ENCODE assay signal across 10 mouse cellular contexts in the genomic region with DNA sequence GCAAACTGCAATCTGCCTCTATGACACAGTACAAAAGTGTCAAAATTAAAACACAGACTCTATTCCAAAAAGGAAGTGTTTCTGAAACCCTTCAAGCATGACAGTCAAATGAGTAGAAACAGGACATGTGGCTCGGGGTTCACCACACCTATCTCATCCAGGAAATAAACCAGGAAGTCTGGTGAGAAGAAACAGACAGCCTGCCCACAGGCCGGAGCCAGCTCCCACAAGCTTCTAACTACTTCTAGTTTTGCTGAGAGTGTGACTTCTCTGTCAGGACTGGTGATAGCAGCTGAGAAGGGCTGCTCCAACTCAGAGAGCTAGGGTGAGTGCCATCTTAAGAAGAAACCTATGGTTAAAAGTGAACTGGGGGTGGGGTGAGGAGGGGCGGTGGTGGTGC. TPM values are rescaled to one million over a fixed set of nuclear protein-coding genes. Genes with fewer than 3 reads are reported as not detected.
DNase-seq lines count a peak whose midpoint lies in the region; ATAC-seq and TF ChIP-seq lines count a peak whose summit lies in the region.
"Had no signal": no experiment of that assay in that cellular context is flagged by ENCODE, and none has a peak within 500 bp of the region (broad histone marks: within the 10 kb centered on the region; RNA-seq: fewer than 3 reads in every experiment).

No protein-coding gene starts in this region.

- intact Hi-C loops in gastrocnemius, postnatal 36 days (cut with DNase I) = no loop called here

- H3K27me3 ChIP-seq in lung, embryonic 16.5 days (ENCODE audit: control insufficient read depth, insufficient read depth, low read depth, low read length) = no peaks in the 10 kb centered on the region
- H3K27me3 ChIP-seq in liver, postnatal 0 days (ENCODE audit: insufficient read depth, low read length) = no peaks in the 10 kb centered on the region

- TF ChIP-seq EP300 in liver, postnatal 0 days (IDR thresholded peaks at IDR 0.05; ENCODE audit: low read depth) = peak; percentile 29; the same call in 1 of the 2 replicates

- no peak overlapping the region for H3K9ac ChIP-seq in lung, embryonic 16.5 days (ENCODE audit: low read length)
- H3K9ac ChIP-seq in liver, postnatal 0 days (replicated peaks) = no peak overlapping the region

- no peak for TF ChIP-seq POLR2A in lung, adult 2 months (IDR thresholded peaks at IDR 0.05; ENCODE audit: borderline replicate concordance, extremely low read depth, low read depth, low read length)
- no peak for TF ChIP-seq POLR2A in bone marrow macrophage, adult 2 months (IDR thresholded peaks at IDR 0.05; ENCODE audit: borderline replicate concordance, low read depth, low read length)

- H3K9me3 ChIP-seq in lung, embryonic 16.5 days (ENCODE audit: control insufficient read depth, low read length) = no peaks in the 10 kb centered on the region
- no peaks in the 10 kb centered on the region for H3K9me3 ChIP-seq in liver, postnatal 0 days (ENCODE audit: low read length)

- H3K4me1 ChIP-seq in lung, embryonic 16.5 days (replicated peaks; ENCODE audit: control insufficient read depth, insufficient read depth, low read length) = peaks cover 21% of the 10 kb centered on the region
- peaks cover 12% of the 10 kb centered on the region for H3K4me1 ChIP-seq in lung, adult 2 months (ENCODE audit: control insufficient read depth, insufficient read depth, low read length)
- peaks cover 41% of the 10 kb centered on the region for H3K4me1 ChIP-seq in bone marrow macrophage, adult 2 months (ENCODE audit: control insufficient read depth, insufficient read depth, low read length)
- H3K4me1 ChIP-seq in liver, postnatal 0 days (ENCODE audit: insufficient read depth) = peaks cover 30% of the 10 kb centered on the region

- H3K27ac ChIP-seq in lung, embryonic 16.5 days (ENCODE audit: low read length) = 0 out of 2 replicates have a peak overlapping the region, but pooled peaks have one; percentile 15
- peak overlapping the region; percentile 47 for H3K27ac ChIP-seq in bone marrow macrophage, adult 2 months (ENCODE audit: insufficient read depth, low read depth, low read length)
- H3K27ac ChIP-seq in liver, postnatal 0 days (ENCODE audit: low read depth) = peak overlapping the region; percentile 87
- H3K27ac ChIP-seq in layer of hippocampus, adult 2 months = no peak overlapping the region
- H3K27ac ChIP-seq: heart, adult 2 months had no signal

- 76% methylated on average over 3 of the region's 3 CpGs for WGBS in lung, embryonic 16.5 days
- 35% methylated on average over 3 of the region's 3 CpGs for WGBS in lung, adult 2 months
- WGBS in liver, postnatal 0 days (ENCODE audit: insufficient replicate concordance) = 32% methylated on average over 3 of the region's 3 CpGs

- no peak for DNase-seq in lung, adult 2 months
- DNase-seq in liver, postnatal 0 days = peak; percentile 41
- peak; percentile 26 for DNase-seq in thymus, postnatal 14 days
- no peak for DNase-seq in layer of hippocampus, adult 2 months (ENCODE audit: low spot score in 2 of 2)
- DNase-seq in gastrocnemius, postnatal 36 days = no peak
- no peak for DNase-seq in kidney, postnatal 25 days

- H3K36me3 ChIP-seq in lung, embryonic 16.5 days (ENCODE audit: control insufficient read depth, insufficient read depth, low read length) = no peaks in the 10 kb centered on the region; the same call in 1 of the 2 replicates
- H3K36me3 ChIP-seq in liver, postnatal 0 days (replicated peaks; ENCODE audit: insufficient read depth, low read length) = peaks cover 6% of the 10 kb centered on the region

- TF ChIP-seq CTCF in lung, adult 2 months (IDR thresholded peaks at IDR 0.05; ENCODE audit: insufficient read depth, low read length) = no peak
- no peak for TF ChIP-seq CTCF in bone marrow macrophage, adult 2 months (IDR thresholded peaks at IDR 0.05; ENCODE audit: low read depth, low read length)
- TF ChIP-seq CTCF in liver, postnatal 0 days (IDR thresholded peaks at IDR 0.05; ENCODE audit: low read depth) = no peak
- no peak for TF ChIP-seq CTCF in layer of hippocampus, adult 2 months (conservative IDR thresholded peaks at IDR 0.05)

- no peak overlapping the region for H3K4me2 ChIP-seq in lung, embryonic 16.5 days (ENCODE audit: low read depth, low read length)
- H3K4me2 ChIP-seq in liver, postnatal 0 days (ENCODE audit: low read depth, low read length) = 0 out of 2 replicates have a peak overlapping the region, but pooled peaks have one; percentile 7

- no peak overlapping the region for H3K4me3 ChIP-seq in lung, embryonic 16.5 days (ENCODE audit: low read length)
- no peak overlapping the region for H3K4me3 ChIP-seq in lung, adult 2 months (replicated peaks; ENCODE audit: extremely low read depth, low read depth, low read length)
- H3K4me3 ChIP-seq in bone marrow macrophage, adult 2 months (ENCODE audit: insufficient read depth, low read length) = no peak overlapping the region
- no peak overlapping the region for H3K4me3 ChIP-seq in liver, postnatal 0 days (ENCODE audit: low read depth, low read length)
- no peak overlapping the region for H3K4me3 ChIP-seq in layer of hippocampus, adult 2 months
- H3K4me3 ChIP-seq: erythroblast, embryonic 14.5 days; heart, adult 2 months had no signal

- no peak for ATAC-seq in lung, embryonic 16.5 days (ENCODE audit: low read depth)
- peak; percentile 20; the same call in 1 of the 2 replicates for ATAC-seq in liver, postnatal 0 days

RNA-seq across cellular contexts. Expression of a gene that starts 14.4 kb away (rescaled TPM):
- polyA plus RNA-seq in lung, embryonic 16.5 days (2015; fragmentation: Nextera tagmentation; extraction: Ambion mirVana) = 38.7 and 38.9 TPM in 2 replicates
- 61.3 and 104 TPM in 2 replicates for polyA plus RNA-seq in lung, adult 2 months (2012; rRNA removed)
- 294 and 305 TPM in 2 replicates for polyA plus RNA-seq in bone marrow macrophage, adult 2 months (2012; ENCODE audit: insufficient read depth, insufficient read length, missing spikeins)
- 42.5 and 43.9 TPM in 2 replicates for polyA plus RNA-seq in liver, postnatal 0 days (2015; fragmentation: Nextera tagmentation; extraction: Ambion mirVana)
- total RNA-seq in layer of hippocampus, adult 2 months (2021) = 10 to 100 TPM; 49.3 to 55.9 TPM
- total RNA-seq in gastrocnemius, postnatal 36 days (2021) = 1 to 10 TPM; 4.0 to 5.6 TPM

RNA-seq across cellular contexts. Expression of a gene that starts 38.7 kb away (rescaled TPM):
- 0.15 and 0.41 TPM in 2 replicates for polyA plus RNA-seq in lung, embryonic 16.5 days (2015; fragmentation: Nextera tagmentation; extraction: Ambion mirVana)
- polyA plus RNA-seq in lung, adult 2 months (2012; rRNA removed) = 0.20 TPM in 1 of 2 replicates, not detected in the other
- 1.8 and 3.0 TPM in 2 replicates for polyA plus RNA-seq in bone marrow macrophage, adult 2 months (2012; ENCODE audit: insufficient read depth, insufficient read length, missing spikeins)
- not detected in 2 replicates for polyA plus RNA-seq in liver, postnatal 0 days (2015; fragmentation: Nextera tagmentation; extraction: Ambion mirVana)
- total RNA-seq in layer of hippocampus, adult 2 months (2021) = 1 to 10 TPM in 1 of 2 experiments, under 1 TPM in 1; 0.61 to 1.3 TPM
- under 1 TPM in 1 of 2 experiments, not detected in 1; 0.28 TPM for total RNA-seq in gastrocnemius, postnatal 36 days (2021)
- total RNA-seq: heart, adult 2 months had no signal
- polyA plus RNA-seq: erythroblast, embryonic 14.5 days; heart, adult 2 months had no signal

Comparison
In these comparisons a context has a peak if more than half of its experiments do, and no peak if none do; other contexts are left out.
1. DNase-seq: peak in liver, postnatal 0 days (single experiment) and thymus, postnatal 14 days (single experiment); none in lung, adult 2 months (single experiment), layer of hippocampus, adult 2 months (0 of 2), gastrocnemius, postnatal 36 days (0 of 2) and kidney, postnatal 25 days (0 of 2).